Mouse (Mus musculus): ENCODE results near the gene Crybb3. TPM values are rescaled to one million over a fixed set of nuclear protein-coding genes. Genes with fewer than 3 reads are reported as not detected.

Gene Crybb3
- polyA plus RNA-seq, 1 experiment from 2014 or later = 0.32 TPM

GRCm38 (mm10) chr5:113038601-113039000, 42.8 kb downstream of the Crybb3 start:
- no peaks in the 10 kb centered on the region for H3K9me3 ChIP-seq
- H3K27me3 ChIP-seq (replicated peaks) = no peaks in the 10 kb centered on the region
- no peak for ATAC-seq (ENCODE audit: low FRiP score, low read depth)
- no peaks in the 10 kb centered on the region for H3K36me3 ChIP-seq
- 79% methylated on average over 6 of the region's 6 CpGs for WGBS
- peaks cover 22% of the 10 kb centered on the region for H3K4me1 ChIP-seq
- no peak overlapping the region for H3K9ac ChIP-seq
- no peak overlapping the region for H3K4me2 ChIP-seq (replicated peaks)
- no peak overlapping the region for H3K4me3 ChIP-seq
- H3K27ac ChIP-seq = no peak overlapping the region

GRCm38 (mm10) chr5:113035094-113036047, 46.0 kb downstream of the Crybb3 start:
- no peak overlapping the region for H3K27ac ChIP-seq
- WGBS = 63% methylated on average over 10 of the region's 10 CpGs

GRCm38 (mm10) chr5:113031201-113031754, 50.1 kb downstream of the Crybb3 start:
- WGBS = 68% methylated on average over 15 of the region's 15 CpGs
- H3K9me3 ChIP-seq = no peaks in the 10 kb centered on the region
- H3K9ac ChIP-seq = no peak overlapping the region
- no peaks in the 10 kb centered on the region for H3K36me3 ChIP-seq
- H3K4me1 ChIP-seq = peaks cover 6% of the 10 kb centered on the region
- H3K4me2 ChIP-seq (replicated peaks) = no peak overlapping the region
- peaks cover 4% of the 10 kb centered on the region; the same call in 1 of the 2 replicates for H3K27me3 ChIP-seq (replicated peaks)
- no peak overlapping the region for H3K4me3 ChIP-seq
- no peak overlapping the region for H3K27ac ChIP-seq
- ATAC-seq (ENCODE audit: low FRiP score, low read depth) = no peak

More at GRCm38 (mm10) chr5:113035094-113036047, 46.0 kb downstream of the Crybb3 start:
- no peak for ATAC-seq (ENCODE audit: low FRiP score, low read depth)
- Histone ChIP-seq H3K4me2 (replicated peaks) (no peak overlapping the region), H3K36me3 (no peaks in the 10 kb centered on the region), H3K4me3 (no peak overlapping the region), H3K27me3 (replicated peaks) (no peaks in the 10 kb centered on the region), H3K4me1 (peaks cover 7% of the 10 kb centered on the region), H3K9me3 (no peaks in the 10 kb centered on the region), H3K9ac (no peak overlapping the region)

DNA sequence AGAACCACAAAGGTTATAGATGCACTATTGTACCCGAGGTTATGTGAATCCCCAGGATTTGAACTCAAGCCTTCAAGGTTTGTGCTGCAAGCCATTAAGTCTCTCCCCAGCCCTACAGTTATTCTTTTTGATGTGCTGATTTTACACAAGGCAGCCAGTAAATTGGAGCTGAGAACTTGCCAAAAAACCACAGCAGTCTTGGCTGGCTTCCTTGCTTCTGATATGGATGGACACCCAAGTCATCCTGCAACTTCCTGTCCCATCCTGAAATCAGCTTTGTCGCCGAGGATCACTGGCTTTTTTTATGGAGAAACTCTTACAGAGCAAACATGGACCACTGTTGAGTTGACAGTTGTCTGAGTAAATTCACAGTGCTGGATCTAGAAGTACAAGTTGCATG, 51.3 kb downstream of the Crybb3 start:
- no peak overlapping the region for H3K9ac ChIP-seq
- H3K4me3 ChIP-seq = no peak overlapping the region
- peaks cover 9% of the 10 kb centered on the region for H3K4me1 ChIP-seq
- H3K27ac ChIP-seq = no peak overlapping the region
- H3K36me3 ChIP-seq = no peaks in the 10 kb centered on the region
- H3K9me3 ChIP-seq = no peaks in the 10 kb centered on the region
- 85% methylated on average over 3 of the region's 3 CpGs for WGBS
- no peak overlapping the region for H3K4me2 ChIP-seq (replicated peaks)
- H3K27me3 ChIP-seq (replicated peaks) = peaks cover 4% of the 10 kb centered on the region; the same call in 1 of the 2 replicates
- no peak for ATAC-seq (ENCODE audit: low FRiP score, low read depth)

DNA sequence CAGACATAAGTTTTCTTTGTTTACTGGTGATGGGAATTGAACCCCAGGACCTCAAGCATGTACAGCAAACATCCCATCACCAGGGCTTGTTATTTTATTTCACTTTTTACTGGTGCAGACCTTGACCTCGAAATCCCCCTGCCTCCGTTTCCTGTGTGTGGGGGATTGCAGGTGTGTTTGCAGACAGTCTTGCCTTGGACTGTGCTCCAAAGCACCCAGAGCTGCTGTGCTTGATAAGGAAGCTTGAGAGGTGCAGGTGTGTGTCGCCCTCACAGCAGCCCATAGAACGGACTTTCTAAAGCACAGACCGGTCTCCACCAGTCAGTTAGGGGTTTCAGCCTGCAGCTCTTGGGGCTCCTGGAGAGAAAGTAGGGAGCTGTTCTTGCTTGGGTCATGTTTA, 54.7 kb downstream of the Crybb3 start:
- Histone ChIP-seq H3K4me2 (replicated peaks) (no peak overlapping the region), H3K36me3 (no peaks in the 10 kb centered on the region), H3K4me1 (peaks cover 18% of the 10 kb centered on the region), H3K27ac (no peak overlapping the region), H3K4me3 (no peak overlapping the region), H3K27me3 (replicated peaks) (peaks cover 4% of the 10 kb centered on the region; the same call in 1 of the 2 replicates), H3K9me3 (no peaks in the 10 kb centered on the region), H3K9ac (no peak overlapping the region)
- WGBS = 87% methylated on average over 5 of the region's 5 CpGs
- no peak for ATAC-seq (ENCODE audit: low FRiP score, low read depth)

Other genes with a start within 250 kb of the Crybb3 start
- 0.66 and 1.3 TPM in 2 replicates for gene Myo18b, start 185.2 kb downstream of the Crybb3 start, polyA plus RNA-seq (2016; fragmentation: Nextera tagmentation; extraction: Ambion mirVana)
- 8.8 and 10.1 TPM in 2 replicates for gene Grk3, start 65.8 kb downstream of the Crybb3 start, polyA plus RNA-seq (2016; fragmentation: Nextera tagmentation; extraction: Ambion mirVana)
- not detected in 2 replicates for gene Crybb2, start 11.5 kb downstream of the Crybb3 start, polyA plus RNA-seq (2016; fragmentation: Nextera tagmentation; extraction: Ambion mirVana)
- 2.6 and 3.0 TPM in 2 replicates for gene 2900026A02Rik, start 139.7 kb upstream of the Crybb3 start, polyA plus RNA-seq (2016; fragmentation: Nextera tagmentation; extraction: Ambion mirVana)
- gene Tmem211, start 145.3 kb upstream of the Crybb3 start, polyA plus RNA-seq (2016; fragmentation: Nextera tagmentation; extraction: Ambion mirVana) = not detected in 2 replicates
- 12.8 and 13.9 TPM in 2 replicates for gene Sgsm1, start 229.2 kb upstream of the Crybb3 start, polyA plus RNA-seq (2016; fragmentation: Nextera tagmentation; extraction: Ambion mirVana)

Data from neural tube, embryonic 12.5 days (tissue).